ENCODE assay signal across 23 mouse cellular contexts in genomic region chr4:84331450-84331849, GRCm38 (mm10).
DNase-seq lines count a peak whose midpoint lies in the region; ATAC-seq and TF ChIP-seq lines count a peak whose summit lies in the region.
"Had no signal": no experiment of that assay in that cellular context is flagged by ENCODE, and none has a peak within 500 bp of the region (broad histone marks: within the 10 kb centered on the region; RNA-seq: fewer than 3 reads in every experiment).

No protein-coding gene starts in this region.

- DNase-seq in layer of hippocampus, adult 11-12 months (ENCODE audit: low spot score) = peak; percentile 7
- DNase-seq in layer of hippocampus, postnatal 10 days (ENCODE audit: low spot score in 2 of 2) = no peak
- peak; percentile 35 for DNase-seq in midbrain, embryonic 14.5 days
- DNase-seq in midbrain, postnatal 0 days (ENCODE audit: low spot score) = no peak
- DNase-seq in brain, embryonic 14.5 days (ENCODE audit: low read depth) = peak; percentile 55
- DNase-seq in layer of hippocampus, adult 9-11 months = peak; percentile 18
- DNase-seq: adrenal gland, postnatal 25 days; B cell, adult 2 months; cerebellum, adult 2 months; cerebellum, postnatal 14 days; gastrocnemius, postnatal 10 days; kidney, adult 18-20 months; kidney, postnatal 25 days; liver; right cerebral cortex, postnatal 14 days; thymus, postnatal 4 days had no signal

- no peaks in the 10 kb centered on the region for H3K4me1 ChIP-seq in midbrain, embryonic 14.5 days (ENCODE audit: control insufficient read depth, insufficient read depth, low read length)
- H3K4me1 ChIP-seq in midbrain, postnatal 0 days (ENCODE audit: insufficient read depth, low read length) = no peaks in the 10 kb centered on the region
- H3K4me1 ChIP-seq: kidney, embryonic 15.5 days; lung, embryonic 15.5 days; midbrain, embryonic 12.5 days had no signal

- peaks cover 11% of the 10 kb centered on the region; the same call in 1 of the 2 replicates for H3K27me3 ChIP-seq in midbrain, embryonic 14.5 days (ENCODE audit: control insufficient read depth, insufficient read depth, low read length)
- H3K27me3 ChIP-seq in midbrain, postnatal 0 days (ENCODE audit: insufficient read depth, low read length) = peaks cover 3% of the 10 kb centered on the region; the same call in 1 of the 2 replicates
- H3K27me3 ChIP-seq: heart, embryonic 15.5 days; kidney, embryonic 15.5 days; lung, embryonic 15.5 days; neural tube, embryonic 12.5 days had no signal

- no peak overlapping the region for H3K4me3 ChIP-seq in midbrain, embryonic 14.5 days (replicated peaks; ENCODE audit: low read depth, low read length)
- no peak overlapping the region for H3K4me3 ChIP-seq in midbrain, postnatal 0 days (ENCODE audit: low read depth, low read length)
- H3K4me3 ChIP-seq: heart, embryonic 15.5 days; kidney, embryonic 15.5 days; lung, embryonic 15.5 days; midbrain, embryonic 12.5 days; neural tube, embryonic 12.5 days had no signal

- ATAC-seq in midbrain, embryonic 14.5 days (ENCODE audit: low FRiP score, low TSS enrichment) = no peak
- ATAC-seq in midbrain, postnatal 0 days (ENCODE audit: low FRiP score) = no peak
- ATAC-seq: hindbrain, embryonic 16.5 days had no signal

- H3K36me3 ChIP-seq in midbrain, embryonic 14.5 days (ENCODE audit: control insufficient read depth, insufficient read depth, low read length) = no peaks in the 10 kb centered on the region
- no peaks in the 10 kb centered on the region for H3K36me3 ChIP-seq in midbrain, postnatal 0 days (ENCODE audit: insufficient read depth, low read length)
- H3K36me3 ChIP-seq: heart, embryonic 15.5 days; kidney, embryonic 15.5 days; lung, embryonic 15.5 days; midbrain, embryonic 12.5 days; neural tube, embryonic 12.5 days had no signal

- no peak for TF ChIP-seq CTCF in midbrain, postnatal 0 days (IDR thresholded peaks at IDR 0.05)
- no peak for TF ChIP-seq CTCF in brain, embryonic 14.5 days (IDR thresholded peaks at IDR 0.05; ENCODE audit: borderline replicate concordance, extremely low read depth, insufficient read depth, insufficient read length)

- H3K27ac ChIP-seq in midbrain, embryonic 14.5 days (replicated peaks; ENCODE audit: low read depth, low read length) = no peak overlapping the region
- no peak overlapping the region for H3K27ac ChIP-seq in midbrain, postnatal 0 days (ENCODE audit: low read depth, low read length)
- H3K27ac ChIP-seq: heart, embryonic 15.5 days; kidney, embryonic 15.5 days; liver, embryonic 14.5 days; lung, embryonic 15.5 days; midbrain, embryonic 12.5 days; neural tube, embryonic 12.5 days had no signal

- no peaks in the 10 kb centered on the region for H3K9me3 ChIP-seq in midbrain, embryonic 14.5 days (ENCODE audit: control insufficient read depth, low read length)
- H3K9me3 ChIP-seq in midbrain, postnatal 0 days (ENCODE audit: low read length) = no peaks in the 10 kb centered on the region
- H3K9me3 ChIP-seq: heart, embryonic 15.5 days; kidney, embryonic 15.5 days; lung, embryonic 15.5 days; midbrain, embryonic 12.5 days; neural tube, embryonic 12.5 days had no signal

- 44% methylated on average over 3 of the region's 3 CpGs for WGBS in midbrain, embryonic 14.5 days
- WGBS in midbrain, postnatal 0 days = 49% methylated on average over 3 of the region's 3 CpGs

- no peak for TF ChIP-seq POLR2A in brain, embryonic 14.5 days (IDR thresholded peaks at IDR 0.05; ENCODE audit: borderline replicate concordance, extremely low read depth, insufficient read depth, insufficient read length, poor library complexity, severe bottlenecking)

- H3K4me2 ChIP-seq in midbrain, embryonic 14.5 days (ENCODE audit: low read length) = no peak overlapping the region
- H3K4me2 ChIP-seq in midbrain, postnatal 0 days (ENCODE audit: low read depth, low read length, poor library complexity, severe bottlenecking) = no peak overlapping the region
- H3K4me2 ChIP-seq: heart, embryonic 15.5 days; kidney, embryonic 15.5 days; lung, embryonic 15.5 days; midbrain, embryonic 12.5 days; neural tube, embryonic 12.5 days had no signal

- H3K9ac ChIP-seq in midbrain, embryonic 14.5 days (replicated peaks; ENCODE audit: low read length) = no peak overlapping the region
- H3K9ac ChIP-seq in midbrain, postnatal 0 days (replicated peaks; ENCODE audit: low read length, poor library complexity, severe bottlenecking) = no peak overlapping the region
- H3K9ac ChIP-seq: heart, embryonic 15.5 days; kidney, embryonic 15.5 days; liver, embryonic 14.5 days; lung, embryonic 15.5 days; midbrain, embryonic 12.5 days; neural tube, embryonic 12.5 days had no signal

Comparison
In these comparisons a context has a peak if more than half of its experiments do, and no peak if none do; other contexts are left out.
1. DNase-seq: peak in layer of hippocampus, adult 11-12 months (single experiment), midbrain, embryonic 14.5 days (single experiment), brain, embryonic 14.5 days (single experiment) and layer of hippocampus, adult 9-11 months (single experiment); none in layer of hippocampus, postnatal 10 days (0 of 2) and midbrain, postnatal 0 days (single experiment).